Mouse (Mus musculus): Measurements from ENCODE around the gene Map2k4. TPM values are rescaled to one million over a fixed set of nuclear protein-coding genes. Genes with fewer than 3 reads are reported as not detected.

Map2k4 gene
- polyA plus RNA-seq, 1 experiment from 2014 or later = 83.4 TPM

DNA sequence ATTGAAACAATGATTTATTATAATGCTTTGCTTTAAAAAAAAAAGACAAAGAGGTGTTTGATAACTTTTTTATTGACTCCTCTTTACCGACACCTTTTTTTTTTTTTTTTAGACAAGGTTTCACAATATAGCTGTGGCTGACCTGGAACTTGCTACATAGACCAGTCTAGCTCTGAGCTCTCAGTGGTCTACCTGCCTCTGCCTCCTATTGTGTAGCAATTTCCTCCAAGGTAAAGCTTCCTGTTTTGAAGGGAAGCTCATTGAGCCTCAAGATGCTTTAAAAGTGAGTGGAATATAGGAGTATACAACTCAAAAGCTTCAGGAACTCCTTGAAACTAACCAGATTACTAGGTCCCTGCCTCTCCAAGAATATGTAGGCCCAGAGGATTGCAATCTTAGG is 7.8 kb upstream of the Map2k4 start:
- no peak overlapping the region for H3K4me2 ChIP-seq (replicated peaks)
- no peaks in the 10 kb centered on the region for H3K36me3 ChIP-seq
- no peaks in the 10 kb centered on the region for H3K9me3 ChIP-seq
- no peaks in the 10 kb centered on the region for H3K4me1 ChIP-seq
- no peak overlapping the region for H3K27ac ChIP-seq (replicated peaks)
- H3K4me3 ChIP-seq = no peak overlapping the region
- no peak overlapping the region for H3K9ac ChIP-seq (replicated peaks)
- no peaks in the 10 kb centered on the region for H3K27me3 ChIP-seq
- WGBS = 86% methylated on average over 1 of the region's 1 CpGs
- ATAC-seq (replicated peaks) = no peak

- ATAC-seq (replicated peaks) = no peak
- no peak overlapping the region for H3K27ac ChIP-seq (replicated peaks)
- 83% methylated on average over 10 of the region's 10 CpGs for WGBS
Observed at GRCm38 (mm10) chr11:65794428-65795219, 6.5 kb upstream of the Map2k4 start.

GRCm38 (mm10) chr11:65787421-65788151 is 511 bp downstream of the Map2k4 start:
- Histone ChIP-seq H3K4me3 (peak overlapping the region; percentile 89), H3K4me2 (replicated peaks) (peak overlapping the region; percentile 67), H3K4me1 (peaks cover 21% of the 10 kb centered on the region), H3K9me3 (no peaks in the 10 kb centered on the region), H3K9ac (replicated peaks) (peak overlapping the region; percentile 94), H3K27ac (replicated peaks) (peak overlapping the region; percentile 85), H3K27me3 (no peaks in the 10 kb centered on the region), H3K36me3 (no peaks in the 10 kb centered on the region)
- under 1% methylated on average over 71 of the region's 71 CpGs for WGBS
- peak; percentile 90 for ATAC-seq (replicated peaks)

More at GRCm38 (mm10) chr11:65794428-65795219, 6.5 kb upstream of the Map2k4 start:
- Histone ChIP-seq H3K9me3 (no peaks in the 10 kb centered on the region), H3K27me3 (no peaks in the 10 kb centered on the region), H3K4me3 (no peak overlapping the region), H3K36me3 (no peaks in the 10 kb centered on the region), H3K9ac (replicated peaks) (no peak overlapping the region), H3K4me1 (no peaks in the 10 kb centered on the region), H3K4me2 (replicated peaks) (no peak overlapping the region)

DNA sequence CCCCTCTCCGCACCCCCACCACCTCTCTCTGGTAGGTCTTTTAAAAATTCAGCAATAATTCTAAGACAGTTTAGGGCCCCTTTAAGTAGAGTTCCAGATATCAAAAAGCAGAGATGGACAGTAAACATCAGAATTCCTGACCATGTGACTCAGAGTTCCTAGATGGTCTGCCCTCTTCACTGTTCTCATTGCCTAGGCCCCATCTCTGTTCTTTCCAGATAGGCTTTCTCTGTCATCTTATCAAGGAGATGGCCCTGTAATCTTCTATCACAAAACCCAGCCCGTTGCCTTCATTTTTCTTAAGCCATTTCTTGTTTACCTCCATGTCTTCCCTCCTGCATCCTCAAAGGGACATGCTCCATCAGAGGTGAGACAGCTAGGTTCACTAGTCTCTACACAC is 1.9 kb downstream of the Map2k4 start:
- H3K4me3 ChIP-seq = peak overlapping the region; percentile 89; the same call in 1 of the 2 replicates
- H3K36me3 ChIP-seq = no peaks in the 10 kb centered on the region
- H3K27me3 ChIP-seq = no peaks in the 10 kb centered on the region
- no peak for ATAC-seq (replicated peaks)
- H3K4me2 ChIP-seq (replicated peaks) = peak overlapping the region; percentile 67
- H3K4me1 ChIP-seq = peaks cover 21% of the 10 kb centered on the region
- H3K9me3 ChIP-seq = no peaks in the 10 kb centered on the region
- no peak overlapping the region for H3K9ac ChIP-seq (replicated peaks)
- no peak overlapping the region for H3K27ac ChIP-seq (replicated peaks)
- 91% methylated on average over 2 of the region's 2 CpGs for WGBS

DNA sequence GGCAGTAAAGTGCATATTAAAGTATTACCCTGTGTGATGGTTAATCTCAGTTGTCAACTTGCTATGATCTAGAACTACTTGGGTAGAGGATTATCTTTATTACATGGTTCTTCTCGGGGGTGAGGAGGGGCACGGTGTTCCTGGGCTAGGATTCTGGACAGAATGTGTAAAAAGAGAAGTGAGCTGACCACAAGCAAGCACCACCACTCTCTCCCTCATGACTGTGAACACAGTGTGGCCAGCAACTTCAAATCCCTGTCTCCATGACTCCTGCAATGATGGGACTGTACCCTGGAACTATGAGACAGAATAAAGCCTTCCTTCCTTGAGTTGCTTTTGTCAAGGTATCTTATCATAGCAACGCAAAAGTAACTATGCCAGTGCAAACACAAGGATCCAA is 6.5 kb downstream of the Map2k4 start:
- H3K36me3 ChIP-seq = peaks cover 13% of the 10 kb centered on the region; the same call in 1 of the 2 replicates
- H3K9me3 ChIP-seq = no peaks in the 10 kb centered on the region
- H3K27me3 ChIP-seq = no peaks in the 10 kb centered on the region
- no peak overlapping the region for H3K9ac ChIP-seq (replicated peaks)
- no peak for ATAC-seq (replicated peaks)
- 95% methylated on average over 3 of the region's 3 CpGs for WGBS
- no peak overlapping the region for H3K4me2 ChIP-seq (replicated peaks)
- no peak overlapping the region for H3K27ac ChIP-seq (replicated peaks)
- no peak overlapping the region for H3K4me3 ChIP-seq
- peaks cover 20% of the 10 kb centered on the region for H3K4me1 ChIP-seq

DNA sequence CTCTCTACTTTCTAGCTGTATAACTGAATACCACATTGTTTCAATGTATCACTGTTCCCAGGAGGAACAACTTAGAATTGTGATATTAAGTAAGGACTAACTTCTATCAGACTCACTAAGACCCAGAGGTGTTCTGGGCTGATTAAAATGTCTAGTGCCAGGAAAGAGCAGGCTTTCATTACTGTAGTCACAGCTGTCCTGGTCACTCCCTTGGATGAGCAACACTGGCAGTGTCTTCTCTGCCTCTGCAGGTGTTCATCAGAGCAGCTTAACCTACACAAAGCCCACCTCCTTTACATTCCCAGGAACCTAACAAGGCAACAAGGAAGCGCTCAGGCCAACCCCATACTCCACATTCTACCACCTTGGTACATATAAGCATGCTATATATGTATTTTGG is 8.5 kb downstream of the Map2k4 start:
- 97% methylated on average over 1 of the region's 1 CpGs for WGBS
- Histone ChIP-seq H3K27me3 (no peaks in the 10 kb centered on the region), H3K4me2 (replicated peaks) (no peak overlapping the region), H3K9me3 (no peaks in the 10 kb centered on the region), H3K4me3 (no peak overlapping the region), H3K4me1 (peaks cover 10% of the 10 kb centered on the region; the same call in 1 of the 2 replicates), H3K27ac (replicated peaks) (no peak overlapping the region), H3K36me3 (peaks cover 13% of the 10 kb centered on the region; the same call in 1 of the 2 replicates), H3K9ac (replicated peaks) (no peak overlapping the region)
- ATAC-seq (replicated peaks) = no peak

GRCm38 (mm10) chr11:65779066-65779465 is 9.0 kb downstream of the Map2k4 start:
- H3K4me3 ChIP-seq = no peak overlapping the region
- no peak for ATAC-seq (replicated peaks)
- no peak overlapping the region for H3K4me2 ChIP-seq (replicated peaks)
- WGBS = 85% methylated on average over 1 of the region's 1 CpGs
- H3K9me3 ChIP-seq = no peaks in the 10 kb centered on the region
- H3K4me1 ChIP-seq = peaks cover 7% of the 10 kb centered on the region; the same call in 1 of the 2 replicates
- H3K36me3 ChIP-seq = peaks cover 13% of the 10 kb centered on the region; the same call in 1 of the 2 replicates
- no peak overlapping the region for H3K9ac ChIP-seq (replicated peaks)
- no peak overlapping the region for H3K27ac ChIP-seq (replicated peaks)
- no peaks in the 10 kb centered on the region for H3K27me3 ChIP-seq

- no peaks in the 10 kb centered on the region for H3K9me3 ChIP-seq
- 87% methylated on average over 5 of the region's 5 CpGs for WGBS
Observed at GRCm38 (mm10) chr11:65777810-65778209, 10.3 kb downstream of the Map2k4 start.

DNA sequence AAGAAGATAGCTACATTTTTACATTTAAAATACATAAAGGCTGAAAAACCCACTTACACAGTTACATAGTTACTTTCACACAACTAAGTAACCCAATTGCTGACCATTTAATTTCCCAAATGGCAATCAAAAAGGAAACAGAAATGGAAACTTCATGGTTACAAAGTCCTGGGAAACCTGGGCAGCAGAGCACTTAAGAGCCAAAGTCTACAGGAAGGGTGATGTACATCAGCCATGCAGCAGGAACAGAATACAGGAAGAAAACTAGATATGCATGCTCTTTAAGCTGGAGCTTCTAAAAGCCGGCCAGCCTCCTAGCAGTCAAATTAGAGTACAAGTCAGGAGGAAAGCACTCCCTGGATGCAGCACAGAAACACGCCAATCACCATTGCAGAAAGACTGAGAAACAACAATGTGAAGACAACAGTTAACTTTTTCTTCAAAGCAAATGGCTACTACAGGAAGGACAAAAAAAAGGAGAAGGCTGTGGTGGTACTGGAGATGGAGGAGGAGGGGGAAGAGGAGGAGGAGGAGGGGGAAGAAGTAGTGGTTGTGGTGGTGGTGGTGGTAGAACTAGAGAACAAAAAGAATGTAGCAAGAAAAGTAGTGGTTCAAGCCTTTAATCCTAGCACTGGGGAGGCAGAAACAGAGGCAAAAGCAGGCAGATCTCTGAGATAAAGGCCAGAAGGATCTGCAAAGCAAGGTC is 11.0 kb downstream of the Map2k4 start:
- no peak overlapping the region for H3K4me3 ChIP-seq
- no peak overlapping the region for H3K9ac ChIP-seq (replicated peaks)
- H3K27me3 ChIP-seq = no peaks in the 10 kb centered on the region
- peaks cover 13% of the 10 kb centered on the region; the same call in 1 of the 2 replicates for H3K36me3 ChIP-seq
- no peak overlapping the region for H3K27ac ChIP-seq (replicated peaks)
- H3K4me1 ChIP-seq = peaks cover 7% of the 10 kb centered on the region; the same call in 1 of the 2 replicates
- 58% methylated on average over 2 of the region's 2 CpGs for WGBS
- H3K4me2 ChIP-seq (replicated peaks) = no peak overlapping the region
- H3K9me3 ChIP-seq = no peaks in the 10 kb centered on the region
- ATAC-seq (replicated peaks) = no peak

More at GRCm38 (mm10) chr11:65777810-65778209, 10.3 kb downstream of the Map2k4 start:
- peaks cover 7% of the 10 kb centered on the region; the same call in 1 of the 2 replicates for H3K4me1 ChIP-seq
- no peak overlapping the region for H3K9ac ChIP-seq (replicated peaks)
- H3K27me3 ChIP-seq = no peaks in the 10 kb centered on the region
- H3K36me3 ChIP-seq = peaks cover 13% of the 10 kb centered on the region; the same call in 1 of the 2 replicates
- H3K27ac ChIP-seq (replicated peaks) = no peak overlapping the region
- no peak overlapping the region for H3K4me3 ChIP-seq
- ATAC-seq (replicated peaks) = no peak
- no peak overlapping the region for H3K4me2 ChIP-seq (replicated peaks)

DNA sequence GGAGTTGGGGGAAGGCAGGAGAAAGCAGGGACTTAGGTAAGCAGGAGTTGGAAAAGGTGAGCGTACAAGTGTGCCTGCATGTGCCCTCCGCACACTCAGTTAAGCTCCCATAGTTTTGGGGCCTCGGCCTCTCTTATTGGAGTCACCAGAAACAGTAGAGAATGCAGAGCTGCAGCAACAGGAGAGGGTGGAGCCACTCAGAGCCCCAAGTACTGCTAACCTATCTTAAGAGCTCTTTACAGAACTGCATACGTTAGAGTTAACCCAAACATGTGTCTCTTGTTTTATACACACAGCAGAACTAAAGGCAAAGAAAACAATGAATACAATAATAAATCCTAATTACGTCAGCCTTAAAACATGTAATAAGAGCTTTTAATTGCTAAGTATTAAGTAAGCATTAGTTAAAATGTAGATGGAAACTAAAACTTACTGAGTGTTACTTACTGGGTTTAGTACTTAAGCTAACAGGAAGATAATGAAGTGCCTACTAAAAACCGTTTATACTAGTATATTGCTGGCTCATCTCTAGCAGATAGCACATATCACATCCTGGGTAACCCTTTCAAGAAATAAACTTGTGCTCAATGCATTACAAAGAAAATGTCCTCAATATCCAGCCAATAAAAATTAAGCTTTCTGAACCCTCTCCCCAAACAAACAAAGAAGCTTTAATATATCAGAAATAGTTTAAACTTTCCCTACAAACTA is 14.0 kb downstream of the Map2k4 start:
- H3K4me1 ChIP-seq = peaks cover 3% of the 10 kb centered on the region; the same call in 1 of the 2 replicates
- WGBS = 66% methylated on average over 6 of the region's 6 CpGs

GRCm38 (mm10) chr11:65773535-65773934 is 14.6 kb downstream of the Map2k4 start:
- H3K4me3 ChIP-seq = no peak overlapping the region
- H3K4me1 ChIP-seq = no peaks in the 10 kb centered on the region; the same call in 1 of the 2 replicates
- no peaks in the 10 kb centered on the region for H3K9me3 ChIP-seq
- no peak overlapping the region for H3K9ac ChIP-seq (replicated peaks)
- no peaks in the 10 kb centered on the region for H3K27me3 ChIP-seq
- H3K36me3 ChIP-seq = no peaks in the 10 kb centered on the region
- no peak for ATAC-seq (replicated peaks)
- H3K27ac ChIP-seq (replicated peaks) = no peak overlapping the region
- 92% methylated on average over 2 of the region's 2 CpGs for WGBS
- H3K4me2 ChIP-seq (replicated peaks) = no peak overlapping the region

More for the DNA sequence above, 14.0 kb downstream of the Map2k4 start:
- Histone ChIP-seq H3K27ac (replicated peaks) (no peak overlapping the region), H3K4me3 (no peak overlapping the region), H3K4me2 (replicated peaks) (no peak overlapping the region), H3K9me3 (no peaks in the 10 kb centered on the region), H3K27me3 (no peaks in the 10 kb centered on the region), H3K36me3 (no peaks in the 10 kb centered on the region), H3K9ac (replicated peaks) (no peak overlapping the region)
- ATAC-seq (replicated peaks) = no peak

Measured in forebrain, embryonic 15.5 days (tissue).